Mouse (Mus musculus) cortical plate, adult 2 months (tissue): ENCODE data around the gene Gpbp1l1.

Experiments
- CTCF ChIP-seq: fragments of 200-500 bp; IDR thresholded peaks from 2 replicates; pipeline ENCODE4 v1.5.1; 2011; ENCODE audit warnings: mild to moderate bottlenecking, control low read depth, low read length; ENCODE audit not compliant: insufficient read depth; ENCODE audit errors: extremely low read depth
- POLR2A ChIP-seq: fragments of 200-500 bp; IDR thresholded peaks from 2 replicates; pipeline ENCODE4 v1.6.1; 2011; ENCODE audit warnings: mild to moderate bottlenecking, low read length, control low read depth; ENCODE audit not compliant: insufficient read depth; ENCODE audit errors: extremely low read depth

DNA sequence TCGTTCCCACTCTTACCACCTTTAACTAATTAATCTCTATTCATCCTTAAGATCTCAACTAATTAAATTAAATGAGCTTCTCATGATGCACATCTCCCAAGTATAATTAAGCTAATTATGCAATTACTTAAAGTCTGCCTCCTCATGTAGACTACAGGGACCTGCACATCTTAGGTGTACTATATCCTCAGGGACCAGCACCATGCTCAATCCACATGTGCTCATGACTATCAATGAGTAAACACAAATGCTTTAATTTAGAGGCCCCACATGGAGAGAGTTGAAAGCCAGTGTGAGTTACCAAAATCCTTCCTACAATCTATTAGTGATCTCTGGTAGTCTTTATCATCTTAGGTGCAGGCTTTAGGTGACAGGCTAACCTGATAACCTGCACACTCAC, 77.7 kb downstream of the Gpbp1l1 start:
- TF ChIP-seq POLR2A (no peak), CTCF (no peak)
